ENCODE assay signal across 8 mouse cellular contexts in the genomic region with DNA sequence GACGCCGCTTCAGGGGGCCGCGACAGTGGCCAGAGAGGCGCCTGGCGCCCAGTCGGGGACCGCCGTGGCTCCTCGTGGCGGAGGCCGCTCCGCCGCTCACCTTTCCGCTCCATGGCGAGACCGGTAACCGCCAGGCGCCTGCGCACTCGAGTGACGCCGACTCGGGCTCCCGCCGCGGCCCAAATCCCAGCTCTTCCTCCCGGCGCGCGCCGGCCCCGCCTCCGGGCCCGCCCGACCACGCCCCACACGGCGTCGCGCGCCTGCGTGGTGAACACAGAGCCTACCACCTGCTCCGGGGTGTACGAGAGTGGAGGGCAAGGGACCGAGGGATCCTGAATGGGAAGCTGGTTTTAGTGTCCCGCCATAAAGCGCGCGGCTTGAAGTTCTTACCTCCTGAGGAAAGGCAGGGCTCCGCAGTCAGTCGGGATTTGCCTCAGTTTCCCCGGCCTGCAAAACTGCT. TPM values are rescaled to one million over a fixed set of nuclear protein-coding genes. Genes with fewer than 3 reads are reported as not detected.
DNase-seq lines count a peak whose midpoint lies in the region; ATAC-seq lines count a peak whose summit lies in the region.

Srpk1 (minus strand) TSS at position 410 of the 460 bp plus-strand sequence.

- H3K36me3 ChIP-seq in hindbrain, embryonic 12.5 days = peaks cover 14% of the 10 kb centered on the region

- WGBS in hindbrain, embryonic 12.5 days = under 1% methylated on average over 40 of the region's 53 CpGs

- peak within 1 kb of the TSS; percentile 99 for H3K4me3 ChIP-seq in hindbrain, embryonic 12.5 days

- DNase-seq in Muller cell, postnatal 12 days (ENCODE audit: inconsistent ontology term) = peak; percentile 95
- DNase-seq in cerebellum, adult 9-11 months = peak; percentile 92
- DNase-seq in frontal cortex, postnatal 10 days (ENCODE audit: low spot score in 2 of 2) = peak; percentile 71 to 89
- peak; percentile 84 to 90 for DNase-seq in layer of hippocampus, postnatal 14 days (ENCODE audit: low spot score in 2 of 2)
- DNase-seq in lung, postnatal 14 days = peak; percentile 92
- peak; percentile 77 for DNase-seq in retina, adult 2 months (ENCODE audit: low read depth, low spot score)
- DNase-seq in thymus, postnatal 4 days = peak; percentile 95

- H3K4me2 ChIP-seq in hindbrain, embryonic 12.5 days (replicated peaks) = peak within 1 kb of the TSS; percentile 88

- H3K27me3 ChIP-seq in hindbrain, embryonic 12.5 days = no peaks in the 10 kb centered on the region

- H3K9ac ChIP-seq in hindbrain, embryonic 12.5 days = peak within 1 kb of the TSS; percentile 99

- H3K4me1 ChIP-seq in hindbrain, embryonic 12.5 days = peaks cover 24% of the 10 kb centered on the region

- H3K9me3 ChIP-seq in hindbrain, embryonic 12.5 days (replicated peaks) = no peaks in the 10 kb centered on the region

- peak; percentile 96 for ATAC-seq in hindbrain, embryonic 12.5 days (ENCODE audit: low FRiP score)

- H3K27ac ChIP-seq in hindbrain, embryonic 12.5 days = peak within 1 kb of the TSS; percentile 91

RNA-seq across cellular contexts. Expression of gene Srpk1, which starts in this region (rescaled TPM):
- polyA plus RNA-seq in hindbrain, embryonic 12.5 days (2016; fragmentation: Nextera tagmentation; extraction: Ambion mirVana) = 100 and 105 TPM in 2 replicates
- total RNA-seq in layer of hippocampus, postnatal 14 days (2021) = 10 to 100 TPM; 87.0 to 90.8 TPM

Comparison
In these comparisons a context has a peak if more than half of its experiments do, and no peak if none do; other contexts are left out.
1. Peak in every context shown above with its lines: DNase-seq, ATAC-seq, H3K4me3 ChIP-seq and H3K27ac ChIP-seq.